Mouse (Mus musculus) CD4-positive, CD25-positive, alpha-beta regulatory T cell, adult 4 months (primary cell): Measurements from ENCODE around the gene Pde12. TPM values are rescaled to one million over a fixed set of nuclear protein-coding genes. Genes with fewer than 3 reads are reported as not detected.

ENCODE experiments used
- ATAC-seq: one replicate; pipeline ENCODE4 v1.8.0; 2017
- polyA plus RNA-seq, 2 experiments: library from polyadenylated mRNA; unstranded; fragments of 100-300 nt; shearing (Covaris generic); gene quantifications; one replicate each; pipeline ENCODE4 v1.2.1; 2017

The Pde12 gene
- polyA plus RNA-seq, 2 experiments from 2014 or later = 3.6 to 4.4 TPM

DNA sequence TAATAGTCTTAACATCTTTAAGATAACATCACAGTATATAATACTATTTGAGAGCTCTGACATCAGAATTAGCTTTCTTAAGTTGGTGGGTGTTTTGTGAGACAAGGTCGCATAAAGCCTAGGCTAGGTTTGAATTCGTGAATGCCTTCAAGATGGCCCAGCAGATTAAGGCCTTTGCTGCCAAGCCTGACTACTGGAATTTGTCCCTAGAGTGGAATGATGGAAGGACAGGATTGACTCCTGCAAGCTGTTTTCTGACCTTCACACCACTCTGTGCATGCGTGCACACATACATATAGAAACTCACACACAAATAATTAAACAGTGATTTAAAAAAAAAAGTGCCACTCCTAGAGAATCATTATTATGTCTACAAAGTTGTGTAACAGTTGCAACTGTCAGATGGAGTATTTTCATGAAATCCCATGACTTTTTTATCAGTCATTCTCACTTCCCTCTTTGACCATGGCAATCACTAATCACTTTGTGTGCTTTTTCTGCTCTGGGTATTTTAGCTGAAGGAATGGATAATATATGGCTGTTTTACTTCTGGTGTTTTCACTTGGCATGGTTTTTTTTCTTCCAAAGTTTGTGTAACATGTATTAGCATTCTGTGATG lies 26.6 kb downstream of the Pde12 start:
- no peak for ATAC-seq

DNA sequence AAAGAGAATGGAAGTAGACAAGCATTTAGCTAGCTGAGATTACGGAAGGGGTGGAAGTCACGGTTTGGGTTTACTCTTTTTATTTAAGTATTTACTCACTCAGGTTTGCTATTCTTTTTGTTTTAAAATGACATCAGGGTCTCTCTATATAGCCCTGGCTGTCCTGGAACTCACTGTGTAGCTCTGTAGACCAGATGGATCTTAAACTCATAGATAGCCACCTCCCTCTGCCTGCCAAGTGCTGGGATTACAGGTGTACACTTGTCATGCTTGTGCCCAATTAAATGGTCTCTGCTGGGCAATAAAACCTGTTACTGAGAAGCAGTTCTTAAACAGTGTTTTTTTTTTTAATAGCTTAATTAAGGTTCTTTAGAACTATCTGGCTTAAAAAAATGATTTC lies 29.7 kb downstream of the Pde12 start:
- no peak for ATAC-seq

DNA sequence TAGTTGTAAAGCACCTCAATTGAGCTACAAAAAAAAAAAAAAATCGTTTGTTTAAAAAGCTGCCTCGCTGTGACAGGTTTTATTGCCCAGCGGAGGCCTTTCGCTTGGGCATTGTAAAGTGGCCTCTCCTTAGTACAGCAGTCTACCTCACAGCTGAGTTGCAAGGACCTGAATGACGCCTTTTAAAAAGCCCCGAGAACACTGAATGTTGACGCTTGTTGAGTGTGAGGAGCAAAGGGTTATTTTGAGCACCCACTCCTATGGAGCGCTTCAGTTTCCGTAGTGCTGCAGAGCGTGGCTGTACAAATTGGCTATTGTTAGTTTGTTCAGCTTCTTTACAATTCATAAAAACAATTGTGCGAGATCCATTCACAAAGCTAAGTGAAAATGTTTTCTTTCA lies 30.4 kb downstream of the Pde12 start:
- ATAC-seq = peak; percentile 4

DNA sequence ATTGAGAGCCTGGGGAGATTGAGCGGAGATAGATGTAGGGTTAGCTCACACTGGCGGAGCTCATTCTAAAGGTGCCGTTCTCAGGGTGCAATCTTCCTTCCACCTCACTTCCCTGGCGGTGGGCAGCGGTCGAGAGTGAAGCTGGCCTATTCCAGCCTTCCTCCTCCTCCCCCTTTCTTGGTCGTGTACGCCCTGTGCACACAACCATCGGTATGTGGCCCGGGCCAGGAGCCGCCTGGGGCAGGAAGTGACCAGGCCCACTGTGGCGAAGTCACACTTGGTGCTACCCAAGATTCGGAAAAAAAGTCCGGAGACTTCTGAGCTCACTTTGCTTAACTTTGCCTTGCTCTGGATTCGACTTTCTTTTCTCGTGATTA lies 31.0 kb downstream of the Pde12 start:
- ATAC-seq = peak; percentile 14

DNA sequence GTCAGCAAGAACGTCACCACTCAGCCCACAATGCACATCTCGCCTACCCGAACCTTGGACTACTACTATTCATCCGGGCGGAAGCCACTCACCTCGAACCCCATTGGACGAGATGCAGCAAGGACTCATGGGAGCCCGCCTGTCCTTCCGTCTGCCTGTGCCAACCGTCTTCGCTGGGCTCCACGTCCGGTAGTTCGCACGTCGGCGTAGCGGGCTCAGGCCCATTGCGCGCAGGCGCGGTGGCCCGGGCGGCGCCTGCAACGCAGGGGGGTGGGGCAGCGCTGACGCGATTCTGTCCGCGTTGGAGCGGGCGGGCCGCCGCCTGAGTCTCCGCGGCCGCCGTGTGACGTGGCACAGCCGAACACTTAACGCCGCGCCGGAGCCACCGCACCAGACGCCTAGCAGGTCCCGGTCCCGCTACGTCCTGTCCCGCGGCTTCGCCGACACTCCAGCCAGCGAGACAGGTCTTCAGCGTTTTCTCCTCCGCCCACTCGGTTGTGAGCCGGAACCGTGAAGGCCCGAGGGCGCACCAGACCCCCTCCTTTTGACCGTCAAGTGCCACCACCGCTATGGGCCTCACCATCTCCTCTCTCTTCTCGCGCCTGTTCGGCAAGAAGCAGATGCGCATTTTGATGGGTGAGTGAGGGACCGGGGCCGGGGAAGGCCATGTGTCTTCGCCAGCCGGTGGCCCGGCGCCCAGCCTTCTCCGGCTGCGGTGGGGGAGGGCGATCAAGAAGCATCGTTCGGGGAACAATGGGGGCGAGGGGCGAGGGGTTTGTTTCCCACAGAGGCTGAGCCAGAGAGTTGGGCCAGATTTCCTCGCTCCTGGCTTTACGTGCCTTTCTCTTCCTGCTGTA lies 31.6 kb downstream of the Pde12 start, which contains the start of gene Arf4:
TSS of gene Arf4 (plus strand) at position 224 of the 857 bp plus-strand sequence.
- ATAC-seq = peak; percentile 89

DNA sequence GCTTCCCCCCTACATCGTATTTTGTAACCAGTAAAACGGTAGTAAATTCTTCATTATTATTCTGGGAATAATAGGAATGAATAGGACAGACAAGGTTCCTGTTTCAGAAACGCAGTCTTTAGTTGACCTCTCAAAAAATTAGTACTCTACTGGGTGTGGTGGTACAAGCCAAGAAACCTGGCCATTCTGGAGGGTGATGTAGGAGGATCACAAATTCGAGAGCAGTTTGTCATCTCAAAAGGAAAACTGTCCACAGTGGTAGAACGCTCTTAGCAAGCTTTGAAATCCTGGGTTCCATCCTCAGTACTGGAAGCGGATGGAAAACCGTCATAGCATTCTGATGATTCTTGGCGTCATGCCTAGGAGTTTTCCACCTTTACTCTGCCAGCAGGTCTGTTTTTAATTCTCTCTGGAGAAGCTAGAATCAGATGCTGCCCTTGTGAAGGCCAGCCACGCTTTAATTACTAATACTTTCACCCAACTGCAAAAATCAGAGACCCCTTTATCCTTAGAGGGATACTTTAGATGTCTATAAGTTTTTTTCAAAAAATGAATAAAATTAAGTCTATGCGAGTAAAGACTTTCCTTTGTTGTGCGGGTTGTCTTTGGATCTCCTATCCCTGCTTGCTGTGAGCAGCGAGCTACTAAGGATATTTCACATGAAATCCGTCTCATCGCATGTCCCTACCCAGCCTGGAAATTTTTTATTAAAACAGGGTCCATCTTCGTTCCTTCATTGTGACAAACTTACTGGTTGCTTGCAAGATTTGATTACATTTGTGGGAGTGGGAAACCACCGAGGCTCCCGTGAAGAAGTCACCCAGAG lies 32.4 kb downstream of the Pde12 start:
- ATAC-seq = no peak

DNA sequence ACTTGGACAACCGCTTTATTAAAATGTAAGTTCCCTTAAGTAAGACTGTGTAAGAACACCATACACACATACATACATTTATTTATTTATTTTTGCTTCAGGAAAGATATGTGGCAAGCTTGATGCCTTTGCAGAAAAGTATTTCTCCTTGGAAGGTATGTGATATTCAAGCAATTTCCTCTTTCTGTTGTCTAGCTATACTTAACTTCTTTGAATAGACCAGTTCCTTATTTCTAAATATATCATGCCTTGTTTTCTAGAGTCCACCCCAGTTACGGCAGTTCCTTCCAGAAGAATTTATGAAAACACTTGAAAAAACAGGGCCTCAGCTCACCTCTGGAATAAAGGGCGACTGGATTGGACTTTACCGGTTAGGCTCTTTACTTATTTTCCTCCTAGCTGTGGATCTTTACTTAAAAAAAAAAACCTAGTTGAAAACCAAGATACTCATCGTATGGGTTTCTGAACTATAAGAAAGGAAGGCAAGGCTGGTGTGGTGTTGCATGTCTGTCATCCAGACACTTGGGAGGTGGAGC lies 43.0 kb downstream of the Pde12 start:
- ATAC-seq = no peak

DNA sequence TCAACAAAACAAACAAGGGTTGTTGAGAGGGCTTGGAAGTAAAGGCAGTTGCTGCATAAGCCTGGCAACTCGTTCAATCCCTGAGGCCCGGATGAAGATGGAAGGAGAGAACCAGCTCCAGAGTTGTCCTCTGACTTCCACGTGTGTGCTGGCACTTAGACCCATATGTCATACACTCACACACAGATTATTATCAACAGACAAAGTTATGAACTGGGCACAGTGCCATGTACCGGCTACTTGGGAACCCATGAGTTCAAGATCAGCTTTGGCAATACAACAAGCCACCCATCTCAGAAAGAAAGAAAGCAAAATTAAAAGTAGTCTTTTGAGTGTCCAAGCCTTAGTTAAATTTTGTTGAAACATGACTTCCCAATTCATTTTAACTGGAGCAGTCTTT lies 44.4 kb downstream of the Pde12 start:
- ATAC-seq = no peak

DNA sequence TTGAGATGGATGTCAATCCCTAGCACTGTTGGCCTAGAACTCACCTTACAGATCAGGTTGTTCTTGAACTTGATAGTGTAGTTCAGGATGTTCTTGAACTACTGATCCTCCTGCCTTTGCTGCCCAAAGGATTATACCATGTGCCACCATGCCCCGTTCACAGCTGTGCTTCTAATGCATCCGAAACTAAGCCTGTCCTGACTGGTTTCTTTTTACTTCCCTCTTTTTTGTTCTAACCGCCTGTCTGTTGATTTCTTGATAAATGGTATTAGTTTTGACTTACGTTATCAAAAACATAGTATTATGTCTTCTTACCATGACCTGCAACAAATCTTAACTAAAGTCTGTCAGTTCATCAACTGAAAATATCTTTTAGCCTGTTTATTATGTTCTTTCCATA lies 59.0 kb downstream of the Pde12 start:
- ATAC-seq = no peak

Other genes starting within 250 kb of the Pde12 start
- 10 to 100 TPM; 12.1 to 20.8 TPM for gene Slmap, start 135.0 kb downstream of the Pde12 start, polyA plus RNA-seq
- gene Dennd6a, start 96.0 kb downstream of the Pde12 start, polyA plus RNA-seq = 1 to 10 TPM; 4.1 to 6.4 TPM
- 100 to 1,000 TPM; 253 to 272 TPM for gene Arf4, start 31.8 kb downstream of the Pde12 start, polyA plus RNA-seq
- under 1 TPM in 1 of 2 experiments, not detected in 1; 0.05 TPM for gene Dnah12, start 23.4 kb upstream of the Pde12 start, polyA plus RNA-seq
- gene Asb14, start 224.7 kb upstream of the Pde12 start, polyA plus RNA-seq = 1 to 10 TPM; 1.0 TPM